Mouse (Mus musculus): ENCODE results near the gene Plscr4. TPM values are rescaled to one million over a fixed set of nuclear protein-coding genes. Genes with fewer than 3 reads are reported as not detected.

Plscr4 gene
- polyA plus RNA-seq (2017; shearing (Covaris generic)), result 0.20 TPM

DNA sequence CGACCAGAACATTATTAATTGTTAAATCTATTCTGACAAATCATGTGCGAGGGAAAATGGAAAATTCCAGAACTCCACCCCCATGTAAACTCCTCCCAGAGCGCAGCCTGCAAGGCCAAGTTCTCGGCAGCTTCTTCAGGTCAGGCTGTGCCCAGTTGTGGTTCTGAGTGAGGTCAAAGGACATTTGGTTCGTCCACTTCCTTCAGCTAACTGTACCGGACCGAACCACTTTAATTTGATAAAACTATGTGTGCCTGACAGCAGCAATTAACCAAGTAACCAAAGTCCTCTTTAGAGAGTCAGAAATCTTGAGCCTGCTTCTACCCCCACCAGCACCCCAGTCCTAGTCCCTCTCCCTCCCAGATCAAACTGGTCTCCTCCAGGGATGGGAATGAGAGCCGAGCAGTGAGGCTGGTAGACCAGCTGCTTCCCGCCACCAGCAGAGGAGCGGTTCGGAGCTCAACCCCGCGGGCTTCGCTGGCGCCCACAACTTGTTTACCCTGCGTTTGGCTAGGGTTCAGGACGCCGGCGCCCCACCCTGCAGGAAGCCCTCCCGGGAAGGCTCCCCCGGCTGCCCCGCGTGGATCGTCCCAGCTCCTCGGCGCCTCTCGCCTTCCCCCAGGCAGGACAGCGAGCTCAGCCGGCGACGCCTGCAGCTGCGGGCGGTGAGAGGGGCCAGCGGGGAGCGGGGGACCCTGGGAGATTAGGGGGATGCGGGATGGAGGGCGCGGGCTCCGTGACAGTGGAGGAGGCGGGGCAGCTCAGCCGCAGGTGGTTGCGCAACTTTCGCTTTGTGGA is at the start of gene Plscr4:
Plscr4 (plus strand) TSS at position 113 of the 798 bp plus-strand sequence.

Other genes with a start within 250 kb of the Plscr4 start
- gene Plscr1, start 207.6 kb upstream of the Plscr4 start, polyA plus RNA-seq (2017; shearing (Covaris generic)), result 41.0 TPM
- not detected for gene Plscr2, start 181.8 kb upstream of the Plscr4 start, polyA plus RNA-seq (2017; shearing (Covaris generic))
- gene 1700057G04Rik, start 148.0 kb upstream of the Plscr4 start, polyA plus RNA-seq (2017; shearing (Covaris generic)), result not detected
- 1.0 TPM for gene Plod2, start 84.8 kb downstream of the Plscr4 start, polyA plus RNA-seq (2017; shearing (Covaris generic))

Data from CD4-positive, CD25-positive, alpha-beta regulatory T cell, adult 9 weeks (primary cell).